Mouse (Mus musculus) left cerebral cortex, postnatal 36 days (tissue): Measurements from ENCODE around the gene Nktr. TPM values are rescaled to one million over a fixed set of nuclear protein-coding genes. Genes with fewer than 3 reads are reported as not detected.

Source experiments
- DNase-seq, 2 experiments: peaks; one replicate each; pipeline ENCODE4 v3.0.0; 2021 to 2022; ENCODE audit warnings: low spot score in 2 of 2, mixed read lengths in 1 of 2
- intact Hi-C: fragments of 180-260 bp; cut with DNase I; formaldehyde crosslinking; loops from one replicate; pipeline ENCODE4 v1.15.1; 2025
- total RNA-seq, 2 experiments: library from RNA; stranded (reverse); gene quantifications; 2 replicates each; pipeline ENCODE4 v1.2.3; 2021

Nktr gene
- total RNA-seq, 2 experiments from 2014 or later: 73.1 to 147 TPM

DNA sequence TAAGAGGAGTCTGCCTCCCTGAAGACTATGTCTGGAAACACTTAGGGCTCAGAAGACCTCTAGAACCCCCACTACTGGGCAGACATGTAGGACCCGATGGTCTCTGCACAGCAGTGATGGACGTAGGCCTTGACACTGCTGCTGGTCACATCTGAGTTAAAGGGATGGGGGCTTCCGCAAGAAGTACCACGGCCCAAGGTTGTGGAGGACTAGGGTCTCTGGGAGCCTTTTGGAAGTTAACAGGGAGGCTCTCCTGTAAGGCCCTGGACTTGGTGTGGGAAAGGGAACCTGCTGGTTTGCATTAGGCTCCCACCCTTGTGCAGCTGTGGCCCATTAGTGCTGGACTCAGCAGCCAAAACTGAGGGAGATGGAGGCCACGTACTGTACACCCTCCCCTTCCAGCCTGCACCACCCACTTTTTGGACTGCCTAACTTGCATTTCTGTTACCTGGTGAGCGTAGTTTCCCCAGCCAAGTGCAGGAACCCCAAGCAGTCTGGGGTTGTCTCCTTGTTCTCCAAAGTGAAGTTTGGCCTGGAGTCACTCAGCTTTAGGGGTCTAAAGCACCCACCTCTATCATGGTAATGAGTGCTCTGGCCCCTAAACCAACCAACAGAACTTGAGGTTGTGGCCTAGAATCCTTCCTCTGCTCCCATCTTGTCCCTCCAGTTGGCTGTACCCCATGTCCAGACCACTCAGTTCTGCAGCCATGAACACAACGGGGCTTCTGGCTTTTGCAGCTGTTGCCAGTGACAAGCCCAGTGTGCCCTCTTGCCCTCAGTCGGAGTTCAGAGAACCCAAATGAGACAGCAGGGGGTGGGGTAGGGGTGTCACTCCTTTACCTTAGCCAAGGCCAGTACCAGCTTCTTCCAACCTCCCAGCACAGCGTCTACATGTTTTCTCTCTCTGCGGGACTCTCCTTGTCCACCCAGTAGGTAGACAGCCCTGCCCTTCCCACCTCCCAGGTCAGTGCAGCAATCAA lies 39.2 kb downstream of the Nktr start:
- intact Hi-C loops: no loop called here
- DNase-seq: peak in 1 of 2 experiments; percentile 30

DNA sequence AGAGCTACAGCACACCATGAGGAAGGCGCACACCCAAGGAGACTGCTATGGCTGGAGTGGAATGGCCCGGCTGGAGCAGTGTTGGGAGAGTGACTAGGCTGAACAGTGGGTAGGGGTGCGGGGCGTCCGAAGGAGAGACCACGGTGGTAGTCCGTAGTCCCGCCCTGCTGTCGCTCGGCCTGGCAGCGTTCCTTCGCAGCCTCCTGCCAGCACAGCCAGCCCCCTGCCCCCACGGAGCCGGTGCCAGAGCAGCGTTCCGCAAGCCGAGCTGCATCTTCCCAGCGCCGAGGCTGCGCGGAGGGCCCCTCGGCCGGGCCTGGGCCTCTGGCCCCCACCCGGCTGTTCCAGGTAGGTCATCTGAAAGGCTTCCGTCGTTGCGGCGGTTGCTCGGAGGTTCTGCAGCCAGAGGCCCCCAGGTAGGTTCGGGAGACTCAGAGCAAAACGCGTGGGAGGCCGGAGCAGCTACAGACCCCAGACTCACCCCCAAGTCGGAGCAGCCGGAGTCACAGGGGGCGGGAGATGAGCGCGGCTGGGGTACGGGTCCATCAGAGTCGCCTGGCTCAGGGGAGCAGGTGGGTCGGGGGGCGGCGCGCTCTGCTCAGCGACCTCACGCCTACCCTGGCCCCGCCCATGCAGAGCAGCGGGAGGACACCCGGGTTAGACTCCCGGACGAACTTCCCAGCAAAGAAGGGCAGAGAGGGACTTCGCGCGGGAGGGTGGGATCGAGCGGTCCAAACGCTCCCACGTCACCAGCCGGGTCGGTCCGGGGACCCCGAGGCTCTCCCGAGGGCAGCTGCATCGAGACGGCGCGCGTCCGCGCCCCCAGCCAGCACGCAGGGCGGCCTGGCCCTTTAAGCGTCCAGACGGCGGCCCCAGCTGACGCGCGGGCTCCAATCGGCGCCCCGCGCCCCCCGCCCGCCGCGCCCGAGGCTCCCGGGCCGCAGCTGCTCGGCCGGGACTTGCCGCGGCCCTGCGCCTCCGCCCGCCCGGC lies 40.4 kb downstream of the Nktr start, which contains the start of gene Zfp651:
TSS of gene Zfp651 (plus strand) at position 240 of the 991 bp plus-strand sequence.
- intact Hi-C loops: loop anchor here (5.0 kb wide), 1 partner anchor 68 kb away; no protein-coding TSS in a partner anchor
- DNase-seq: peak; percentile 80 to 82

GRCm38 (mm10) chr9:121760271-121761090 lies 41.5 kb downstream of the Nktr start:
- DNase-seq: peak in 1 of 2 experiments; percentile 66
- intact Hi-C loops: loop anchor here (5.0 kb wide), 1 partner anchor 67 kb away; no protein-coding TSS in a partner anchor

- intact Hi-C loops: loop anchor here (5.0 kb wide), 1 partner anchor 66 kb away; no protein-coding TSS in a partner anchor
- DNase-seq: peak in 1 of 2 experiments; percentile 32
Observed at GRCm38 (mm10) chr9:121761091-121761665, 42.2 kb downstream of the Nktr start.

DNA sequence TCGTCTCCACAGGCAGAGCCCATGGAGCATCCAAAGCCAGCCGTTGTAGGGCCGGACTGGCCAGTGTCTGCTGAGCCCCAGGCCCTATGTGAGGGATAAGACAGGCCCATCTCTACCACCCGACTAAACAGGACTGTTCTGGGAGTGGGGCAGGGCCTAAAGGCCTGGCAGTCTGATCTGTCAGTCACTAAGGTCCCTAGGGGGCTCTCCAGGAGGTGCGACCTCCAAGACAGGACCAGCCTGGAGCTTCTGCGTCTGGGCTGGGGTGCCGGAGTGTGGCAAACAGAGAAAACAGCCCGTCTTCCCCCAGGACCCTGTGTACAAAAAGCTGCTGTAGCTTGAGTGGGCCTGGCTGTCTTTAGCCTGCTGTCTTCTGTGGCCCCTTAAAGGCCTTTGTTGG lies 42.8 kb downstream of the Nktr start:
- intact Hi-C loops: loop anchor here (5.0 kb wide), 1 partner anchor 66 kb away; no protein-coding TSS in a partner anchor
- no peak for DNase-seq

- no peak for DNase-seq
- intact Hi-C loops: loop anchor here (5.0 kb wide), 1 partner anchor 65 kb away; no protein-coding TSS in a partner anchor
Observed at GRCm38 (mm10) chr9:121762248-121762647, 43.3 kb downstream of the Nktr start.

- DNase-seq: no peak
- intact Hi-C loops: loop anchor here (5.0 kb wide), 1 partner anchor 65 kb away; no protein-coding TSS in a partner anchor
Observed at GRCm38 (mm10) chr9:121762761-121763160, 43.8 kb downstream of the Nktr start.

DNA sequence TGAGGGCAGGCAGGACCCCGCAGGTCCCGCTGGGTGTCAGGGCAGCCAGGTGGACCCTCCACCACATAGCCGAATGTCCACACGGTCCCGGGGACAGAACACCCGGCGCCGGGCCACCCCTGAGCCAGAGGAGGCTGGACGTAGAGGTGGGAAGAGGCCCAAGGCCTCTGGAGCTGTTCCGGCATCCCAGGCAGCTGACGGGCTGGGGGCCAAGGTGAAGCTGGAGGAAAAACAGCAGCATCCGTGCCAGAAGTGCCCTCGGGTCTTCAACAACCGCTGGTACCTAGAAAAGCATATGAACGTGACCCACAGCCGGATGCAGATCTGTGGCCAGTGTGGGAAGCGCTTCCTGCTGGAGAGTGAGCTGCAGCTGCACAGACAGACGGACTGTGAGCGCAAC lies 44.7 kb downstream of the Nktr start:
- intact Hi-C loops: loop anchor here (5.0 kb wide), 1 partner anchor 64 kb away; no protein-coding TSS in a partner anchor
- no peak for DNase-seq

DNA sequence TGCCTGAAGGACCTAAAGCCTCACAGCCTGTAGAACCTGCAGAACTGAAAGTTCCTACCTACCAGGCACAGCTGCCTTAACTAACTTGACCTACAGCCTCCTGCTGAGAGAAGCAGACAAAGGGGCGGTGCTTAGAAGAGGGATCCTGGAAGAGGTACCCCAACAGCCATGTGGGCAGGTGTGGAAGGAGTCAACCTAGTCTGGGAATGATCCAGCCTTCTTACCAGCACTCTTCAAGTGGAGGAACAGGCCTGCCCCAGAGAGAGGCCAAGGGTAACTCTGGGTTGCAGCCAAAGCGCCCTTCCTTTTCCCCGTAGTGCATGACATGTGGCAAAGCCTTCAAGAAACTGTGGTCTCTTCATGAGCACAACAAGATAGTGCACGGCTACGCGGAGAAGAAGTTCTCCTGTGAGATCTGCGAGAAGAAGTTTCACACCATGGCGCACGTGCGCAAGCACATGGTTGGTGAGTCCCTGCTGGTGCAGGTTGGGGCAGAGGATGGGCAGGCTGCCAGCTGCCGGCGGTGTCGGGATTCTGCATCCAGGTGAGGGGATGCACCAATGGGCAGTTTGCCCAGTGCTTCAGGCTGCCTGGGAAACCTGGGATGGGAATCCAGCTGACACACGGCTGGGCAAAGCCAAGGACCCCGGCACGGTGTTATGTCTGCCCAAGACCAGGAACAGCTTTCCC lies 46.3 kb downstream of the Nktr start:
- DNase-seq: no peak
- intact Hi-C loops: no loop called here

DNA sequence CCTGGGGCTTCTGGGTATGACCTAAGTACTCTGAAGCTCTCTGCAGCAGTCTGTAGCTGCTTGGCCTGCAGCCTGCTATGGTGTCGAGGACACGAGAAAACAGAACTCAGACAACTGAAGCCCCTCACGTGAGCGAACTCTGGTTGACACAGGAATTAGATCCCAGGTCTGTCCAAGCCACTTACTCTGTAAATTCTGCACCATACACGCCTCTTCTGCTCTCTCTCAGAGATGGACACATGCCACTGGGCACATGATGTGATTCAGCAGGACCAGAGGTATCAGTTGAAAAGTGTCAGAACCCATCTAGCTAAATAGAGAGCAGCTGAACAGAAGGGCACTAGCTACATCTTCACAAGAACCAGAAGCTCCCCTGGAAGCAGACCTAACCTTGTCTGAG lies 53.4 kb downstream of the Nktr start:
- intact Hi-C loops: no loop called here
- no peak for DNase-seq

DNA sequence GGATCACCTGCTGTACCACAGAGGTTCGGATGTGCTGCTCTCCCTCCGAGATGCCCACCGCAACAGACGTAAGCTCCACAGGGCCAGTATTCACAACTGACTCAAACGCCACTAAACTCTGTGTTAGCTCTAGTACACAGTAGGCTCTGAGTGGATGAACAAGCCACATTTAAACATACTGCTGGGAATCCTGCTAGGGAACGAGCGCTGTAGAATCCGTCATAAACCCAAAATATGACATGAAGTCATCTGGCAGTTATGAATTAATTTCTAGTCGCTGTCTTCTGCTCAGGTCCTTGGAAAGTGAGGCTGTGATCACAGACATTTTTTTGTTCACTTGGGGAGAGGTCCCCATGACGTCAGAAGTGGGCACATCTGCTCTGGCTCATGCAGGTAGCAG lies 57.0 kb downstream of the Nktr start:
- DNase-seq: no peak
- intact Hi-C loops: no loop called here

DNA sequence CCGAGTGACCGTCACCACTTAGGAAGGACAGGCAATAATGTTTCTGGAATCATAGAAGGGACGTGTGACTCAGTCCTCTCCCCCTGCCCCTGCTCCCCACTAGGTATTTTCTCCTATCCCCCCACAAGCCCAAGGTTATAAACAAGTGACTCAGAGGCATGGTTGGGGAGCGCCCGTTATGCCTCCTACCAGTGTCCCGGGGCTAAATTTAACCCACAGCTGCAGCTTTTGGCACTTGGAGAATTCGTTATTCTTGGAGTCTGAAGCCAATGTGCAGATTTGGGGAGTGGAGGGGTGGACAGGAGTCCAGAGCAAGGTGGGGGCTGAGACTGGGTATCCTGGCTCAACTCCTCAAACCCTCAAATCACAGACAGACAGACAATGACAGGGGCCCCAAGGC lies 57.5 kb downstream of the Nktr start:
- intact Hi-C loops: no loop called here
- DNase-seq: peak; percentile 61 to 70

- DNase-seq: peak; percentile 81 to 85
- intact Hi-C loops: no loop called here
Observed at GRCm38 (mm10) chr9:121777484-121778065, 58.6 kb downstream of the Nktr start, which contains the start of gene Klhl40. Gene Klhl40, plus strand, starts transcription at chr9:121777607.

- intact Hi-C loops: no loop called here
- DNase-seq: peak; percentile 84 to 88
Observed at GRCm38 (mm10) chr9:121778066-121778624, 59.2 kb downstream of the Nktr start.

GRCm38 (mm10) chr9:121784801-121785200 lies 65.8 kb downstream of the Nktr start:
- no peak for DNase-seq
- intact Hi-C loops: no loop called here

DNA sequence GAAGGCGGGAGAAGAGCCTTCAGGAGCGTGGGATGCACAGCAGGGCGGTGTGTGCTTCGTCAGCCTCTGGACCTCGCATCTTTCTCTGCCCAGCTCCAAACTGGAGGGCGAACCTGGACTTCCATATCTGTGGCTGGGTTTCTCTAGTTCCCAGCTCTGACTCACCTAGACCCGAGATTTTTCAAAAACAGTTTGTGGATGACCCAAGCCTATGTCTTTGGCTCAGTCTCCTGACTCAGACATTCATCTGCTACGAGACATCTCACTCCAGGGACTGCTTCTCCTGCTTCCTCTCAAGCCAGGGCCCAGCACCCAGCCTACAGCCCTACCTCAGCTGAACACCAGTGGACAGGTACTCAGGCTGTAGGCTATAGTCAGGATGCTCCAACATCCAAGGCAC lies 66.3 kb downstream of the Nktr start:
- no peak for DNase-seq
- intact Hi-C loops: no loop called here

- intact Hi-C loops: no loop called here
- no peak for DNase-seq
Observed at GRCm38 (mm10) chr9:121786359-121786758, 67.4 kb downstream of the Nktr start.
